Mouse (Mus musculus) heart, embryonic 14.5 days (tissue): ENCODE results near the gene Gpr155. TPM values are rescaled to one million over a fixed set of nuclear protein-coding genes. Genes with fewer than 3 reads are reported as not detected.

ENCODE experiments used
- ATAC-seq: fragments of 200-750 bp; cut with Nextera tagmentation; 2 replicates; pipeline ENCODE4 v1.8.0; 2017; ENCODE audit warnings: low read depth, moderate TSS enrichment; ENCODE audit not compliant: insufficient number of reproducible peaks, insufficient read depth, low FRiP score
- H3K27ac ChIP-seq, 2 experiments: fragments of 200-500 bp in 1 of 2; fragments of 300-500 bp in 1 of 2; sonication (generic) in 1 of 2; replicated peaks in 1 of 2; 2 replicates each; pipeline ENCODE4 v1.5.1; 2012 to 2014; ENCODE audit warnings: low read depth in 2 of 2, low read length in 2 of 2, control low read depth in 1 of 2, mild to moderate bottlenecking in 1 of 2, mixed read lengths in 1 of 2; ENCODE audit not compliant: control insufficient read depth in 1 of 2, insufficient read depth in 1 of 2
- H3K27me3 ChIP-seq: fragments of 300-500 bp; sonication (generic); 2 replicates; pipeline ENCODE4 v1.6.1; 2014; ENCODE audit warnings: mild to moderate bottlenecking, low read length, control low read depth; ENCODE audit not compliant: control insufficient read depth, insufficient read depth
- H3K36me3 ChIP-seq: fragments of 300-500 bp; sonication (generic); 2 replicates; pipeline ENCODE4 v1.6.1; 2014; ENCODE audit warnings: mild to moderate bottlenecking, control low read depth, low read length, mixed read lengths; ENCODE audit not compliant: control insufficient read depth, insufficient read depth
- H3K4me1 ChIP-seq, 2 experiments: fragments of 200-500 bp in 1 of 2; fragments of 300-500 bp in 1 of 2; sonication (generic) in 1 of 2; 2 replicates each; pipeline ENCODE4 v1.6.1; 2012 to 2014; ENCODE audit warnings: low read length in 2 of 2, control low read depth in 1 of 2, mixed read lengths in 1 of 2; ENCODE audit not compliant: control insufficient read depth in 2 of 2, insufficient read depth in 2 of 2
- H3K4me2 ChIP-seq: fragments of 300-500 bp; sonication (generic); 2 replicates; pipeline ENCODE4 v1.6.1; 2014; ENCODE audit warnings: mild to moderate bottlenecking, low read length
- H3K4me3 ChIP-seq, 2 experiments: fragments of 200-500 bp in 1 of 2; fragments of 300-500 bp in 1 of 2; sonication (generic) in 1 of 2; 2 replicates each; pipeline ENCODE4 v1.5.1; 2012 to 2014; ENCODE audit warnings: low read length in 2 of 2, mild to moderate bottlenecking in 2 of 2, control low read depth in 1 of 2, low read depth in 1 of 2, moderate library complexity in 1 of 2; ENCODE audit not compliant: control insufficient read depth in 1 of 2, insufficient read depth in 1 of 2
- H3K9ac ChIP-seq: fragments of 300-500 bp; sonication (generic); 2 replicates; pipeline ENCODE4 v1.6.1; 2014; ENCODE audit warnings: mild to moderate bottlenecking, low read length
- H3K9me3 ChIP-seq: fragments of 300-500 bp; sonication (generic); 2 replicates; pipeline ENCODE4 v1.6.1; 2016; ENCODE audit warnings: low read length, control low read depth; ENCODE audit not compliant: control insufficient read depth
- WGBS: fragments of 180-500 bp; shearing (Covaris S2); extraction: QIAGEN DNeasy Blood & Tissue Kit; methylation state at CpG from one replicate; pipeline ENCODE4 v1.1.7; 2014; 5-methylcytosine and 5-hydroxymethylcytosine counted together
- polyA plus RNA-seq: library from polyadenylated mRNA; unstranded; fragments of >200 nt; fragmentation: Nextera tagmentation; extraction: Ambion mirVana; gene quantifications from 2 replicates; pipeline ENCODE4 v1.2.1, GENCODE M21; 2014

Gene Gpr155
- polyA plus RNA-seq, 1 experiment from 2014 or later, result 6.9 TPM

DNA sequence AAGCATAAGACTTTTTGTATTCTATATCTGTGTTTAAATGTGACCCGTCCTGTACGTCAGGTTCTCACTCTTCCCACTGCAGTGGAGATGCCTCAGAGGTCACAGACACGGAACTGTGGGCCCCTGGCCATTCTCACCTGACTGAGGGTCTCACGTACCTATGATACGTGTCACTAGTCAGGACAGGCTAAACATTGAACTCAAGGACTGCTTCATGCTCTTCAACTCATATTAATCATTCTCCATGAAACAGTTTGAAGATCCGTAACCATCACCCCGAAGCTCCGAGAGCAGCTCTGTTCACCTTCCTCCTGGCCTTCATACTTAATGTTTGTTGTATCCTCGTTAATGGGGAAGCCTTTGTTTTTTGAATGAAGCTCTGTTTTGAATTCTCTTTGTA lies 68.9 kb downstream of the Gpr155 start:
- ATAC-seq, result no peak
- peaks cover 0 to 5% of the 10 kb centered on the region in 2 experiments; a peak in 1 of 4 replicates for H3K4me1 ChIP-seq
- H3K36me3 ChIP-seq, result peaks cover 22% of the 10 kb centered on the region
- H3K4me3 ChIP-seq, result no peak overlapping the region
- WGBS, result 93% methylated on average over 9 of the region's 9 CpGs
- no peak overlapping the region for H3K4me2 ChIP-seq
- no peak overlapping the region for H3K9ac ChIP-seq
- no peak overlapping the region for H3K27ac ChIP-seq
- H3K27me3 ChIP-seq, result no peaks in the 10 kb centered on the region
- no peaks in the 10 kb centered on the region for H3K9me3 ChIP-seq

DNA sequence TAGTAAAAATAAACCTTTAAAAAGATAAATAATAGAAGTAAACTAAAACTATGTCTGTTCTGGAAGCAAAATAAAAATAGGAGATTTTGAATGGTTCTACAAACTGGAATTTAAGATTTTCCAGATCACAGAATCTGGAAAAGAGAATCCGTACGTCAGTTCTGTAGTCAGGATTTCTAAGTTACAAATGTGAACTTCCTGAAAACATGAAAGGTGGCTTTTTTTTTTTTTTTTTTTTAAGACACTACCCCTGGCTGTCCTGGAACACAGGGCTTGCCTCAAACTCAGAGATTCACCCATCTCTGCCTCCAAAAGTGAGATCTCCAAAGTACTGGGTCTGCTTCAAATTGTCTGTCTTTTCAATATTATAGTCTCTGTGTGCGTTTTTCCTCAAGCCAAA lies 72.1 kb downstream of the Gpr155 start:
- Histone ChIP-seq H3K4me1 (peaks cover 0 to 13% of the 10 kb centered on the region in 2 experiments; a peak in 3 of 4 replicates), H3K36me3 (peaks cover 27% of the 10 kb centered on the region), H3K27ac (no peak overlapping the region), H3K4me2 (no peak overlapping the region), H3K9me3 (no peaks in the 10 kb centered on the region), H3K4me3 (no peak overlapping the region), H3K9ac (no peak overlapping the region), H3K27me3 (no peaks in the 10 kb centered on the region)
- ATAC-seq, result no peak
- WGBS, result 89% methylated on average over 3 of the region's 3 CpGs

DNA sequence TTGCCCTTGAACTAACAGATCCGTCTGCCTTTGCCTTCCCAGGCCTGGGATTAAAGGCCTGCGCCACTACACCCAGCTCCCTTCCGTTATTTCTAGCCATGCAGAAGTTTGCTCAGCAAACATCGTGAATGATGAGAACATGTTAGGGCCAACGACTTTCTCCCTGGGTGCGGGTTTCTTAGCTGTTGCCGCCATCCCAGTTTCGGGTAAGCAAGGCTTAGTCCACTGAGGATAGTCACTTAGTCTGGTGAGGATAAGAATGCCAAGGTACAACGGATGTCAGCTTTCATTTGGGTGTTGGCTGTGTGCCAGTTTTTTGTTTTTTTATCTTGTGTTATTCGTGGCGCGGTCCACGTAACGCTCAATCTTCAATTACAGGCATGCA lies 73.3 kb downstream of the Gpr155 start:
- Histone ChIP-seq H3K27me3 (no peaks in the 10 kb centered on the region), H3K27ac (peak overlapping the region; percentile 79 to 90), H3K4me1 (peaks cover 0 to 13% of the 10 kb centered on the region in 2 experiments; a peak in 3 of 4 replicates), H3K9ac (peak overlapping the region; percentile 84), H3K9me3 (no peaks in the 10 kb centered on the region), H3K4me2 (peak overlapping the region; percentile 77), H3K36me3 (peaks cover 30% of the 10 kb centered on the region), H3K4me3 (peak overlapping the region; percentile 50 to 78)
- ATAC-seq, result 0 out of 2 replicates have a peak, but pooled peaks have one; percentile 10
- 24% methylated on average over 14 of the region's 14 CpGs for WGBS

DNA sequence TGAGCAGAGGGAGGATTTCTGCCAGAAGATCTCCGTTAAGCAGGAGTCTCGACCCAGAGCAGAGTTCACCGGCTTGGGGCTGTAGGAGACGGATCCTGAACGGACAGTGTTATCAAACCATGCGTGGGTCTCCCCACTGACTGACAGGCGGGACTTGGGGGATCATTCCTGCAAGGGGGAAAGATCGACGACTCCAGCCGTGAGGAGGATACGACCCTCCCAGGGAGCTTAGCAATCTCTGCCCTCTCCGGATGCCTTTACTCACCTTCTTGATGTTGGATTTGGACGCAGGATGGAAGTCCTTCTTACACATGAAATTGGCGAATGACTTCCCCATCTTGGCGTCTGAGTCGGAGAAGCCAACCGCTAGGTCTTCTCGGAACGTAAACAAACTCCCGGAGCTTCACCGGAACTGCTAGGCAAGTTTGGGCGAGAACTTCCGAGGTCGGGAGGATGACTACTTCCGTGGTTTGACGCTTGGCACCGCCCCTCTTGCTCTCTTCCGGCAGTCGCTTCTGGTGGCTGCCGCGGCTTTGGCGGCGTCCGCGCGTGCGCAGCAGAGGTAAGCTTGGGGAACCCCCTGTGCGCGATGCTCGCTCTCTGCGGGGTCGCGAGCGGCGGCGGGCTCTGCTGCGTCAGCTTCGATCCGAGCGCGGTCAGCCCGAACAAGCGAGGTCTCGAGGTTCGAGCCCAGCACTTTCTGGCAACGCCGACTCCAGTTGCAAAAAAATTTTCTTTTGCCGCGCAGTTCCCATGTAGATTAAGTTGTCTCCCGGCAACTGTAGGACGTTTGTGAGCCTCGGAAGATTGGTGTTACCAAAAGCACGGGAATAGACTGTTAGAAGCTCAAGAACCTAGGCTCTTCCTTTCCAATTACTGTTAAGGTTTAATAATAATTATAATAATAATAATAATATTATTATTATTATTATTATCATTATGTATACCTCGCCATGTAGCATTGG lies 73.9 kb downstream of the Gpr155 start, which contains the start of the genes Scrn3 and Cir1:
Scrn3 (plus strand) TSS at position 450 of the 965 bp plus-strand sequence.
Cir1 (minus strand) TSS at position 550 of the 965 bp plus-strand sequence.
- H3K9me3 ChIP-seq, result no peaks in the 10 kb centered on the region
- ATAC-seq, result peak; percentile 94
- peak within 1 kb of the TSS; percentile 77 for H3K4me2 ChIP-seq
- peak within 1 kb of the TSS; percentile 78 to 80 for H3K4me3 ChIP-seq
- H3K27ac ChIP-seq, result peak within 1 kb of the TSS; percentile 88 to 90
- H3K27me3 ChIP-seq, result no peaks in the 10 kb centered on the region
- peaks cover 0 to 13% of the 10 kb centered on the region in 2 experiments; a peak in 3 of 4 replicates for H3K4me1 ChIP-seq
- WGBS, result under 1% methylated on average over 64 of the region's 64 CpGs
- H3K36me3 ChIP-seq, result peaks cover 31% of the 10 kb centered on the region
- peak within 1 kb of the TSS; percentile 88 for H3K9ac ChIP-seq

DNA sequence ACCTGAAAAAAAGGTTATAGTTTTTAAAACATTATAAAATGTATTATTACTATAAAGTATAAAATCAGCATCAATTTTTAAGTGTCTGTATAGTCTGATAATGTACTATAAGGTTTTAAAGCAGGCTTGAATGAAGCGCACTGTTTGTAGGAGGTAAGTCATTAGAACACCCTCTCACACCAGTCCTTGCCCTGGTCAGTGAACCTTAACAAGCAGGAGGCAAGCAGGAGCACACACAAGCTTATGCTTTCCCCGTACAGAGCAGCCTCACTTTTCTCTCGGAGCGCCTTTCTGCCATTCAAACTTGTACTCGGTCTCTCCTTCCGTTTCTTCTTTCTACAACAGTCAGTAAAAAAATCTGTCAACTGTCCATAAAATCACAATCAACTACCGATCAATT lies 80.4 kb downstream of the Gpr155 start:
- Histone ChIP-seq H3K9me3 (no peaks in the 10 kb centered on the region), H3K9ac (no peak overlapping the region), H3K27ac (no peak overlapping the region), H3K27me3 (no peaks in the 10 kb centered on the region), H3K4me1 (no peaks in the 10 kb centered on the region), H3K36me3 (peaks cover 89% of the 10 kb centered on the region), H3K4me2 (no peak overlapping the region), H3K4me3 (no peak overlapping the region)
- ATAC-seq, result no peak
- WGBS, result 94% methylated on average over 7 of the region's 7 CpGs

DNA sequence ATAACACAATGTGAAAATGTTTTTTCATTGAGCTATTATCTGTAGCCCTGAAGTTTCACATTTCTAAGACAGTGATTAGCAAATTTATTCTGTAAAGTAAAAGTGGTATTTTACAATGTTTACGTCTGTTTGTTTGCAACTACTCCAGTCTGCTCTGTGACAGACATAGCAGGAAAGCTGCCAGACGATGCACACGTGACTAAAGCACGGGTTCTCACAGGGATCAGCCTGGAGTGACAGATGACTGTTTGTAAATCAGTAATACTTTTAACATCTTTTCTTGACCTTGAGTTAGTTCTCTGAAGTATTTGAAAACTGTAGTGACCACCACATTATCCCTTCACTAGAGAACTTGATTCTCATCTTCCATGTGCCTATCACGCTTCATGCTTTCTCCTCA lies 81.9 kb downstream of the Gpr155 start:
- Histone ChIP-seq H3K9me3 (no peaks in the 10 kb centered on the region), H3K4me1 (no peaks in the 10 kb centered on the region), H3K4me3 (no peak overlapping the region), H3K36me3 (peaks cover 88% of the 10 kb centered on the region), H3K27ac (no peak overlapping the region), H3K27me3 (no peaks in the 10 kb centered on the region), H3K9ac (no peak overlapping the region), H3K4me2 (no peak overlapping the region)
- 90% methylated on average over 5 of the region's 5 CpGs for WGBS
- ATAC-seq, result no peak

DNA sequence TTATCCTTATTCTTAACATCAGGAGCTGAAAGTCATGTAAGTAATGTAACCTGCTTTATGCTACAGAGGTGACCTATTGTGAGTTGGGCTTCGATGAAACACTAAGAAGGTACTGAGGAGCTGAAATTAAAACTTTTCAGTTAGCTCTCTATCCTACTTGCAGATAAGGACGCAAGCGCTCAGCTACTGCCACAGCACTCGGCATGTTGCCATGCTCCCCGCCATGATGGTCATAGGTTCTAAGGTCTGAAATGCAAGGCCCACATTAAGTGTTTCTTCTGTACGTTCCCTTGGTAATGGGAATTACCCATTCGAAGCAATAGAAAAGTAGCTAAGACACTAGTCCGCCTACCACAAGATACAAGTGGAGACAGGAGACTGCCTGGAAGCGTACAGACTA lies 83.7 kb downstream of the Gpr155 start:
- Histone ChIP-seq H3K36me3 (peaks cover 84% of the 10 kb centered on the region), H3K4me1 (no peaks in the 10 kb centered on the region), H3K9me3 (no peaks in the 10 kb centered on the region), H3K4me2 (no peak overlapping the region), H3K27me3 (no peaks in the 10 kb centered on the region), H3K27ac (no peak overlapping the region), H3K9ac (no peak overlapping the region), H3K4me3 (no peak overlapping the region)
- 92% methylated on average over 9 of the region's 9 CpGs for WGBS
- no peak for ATAC-seq
